Mouse (Mus musculus): Measurements from ENCODE around the gene Rad50. TPM values are rescaled to one million over a fixed set of nuclear protein-coding genes. Genes with fewer than 3 reads are reported as not detected.

The Rad50 gene
- polyA plus RNA-seq, 1 experiment from 2014 or later: 24.9 TPM

- no peak overlapping the region for H3K9ac ChIP-seq (replicated peaks; ENCODE audit: low read length)
- H3K27me3 ChIP-seq (ENCODE audit: insufficient read depth, low read length): peaks cover 4% of the 10 kb centered on the region; the same call in 1 of the 2 replicates
- H3K4me1 ChIP-seq (ENCODE audit: insufficient read depth, low read length): peaks cover 15% of the 10 kb centered on the region
- H3K4me3 ChIP-seq (ENCODE audit: low read length): peak overlapping the region; percentile 13; the same call in 1 of the 2 replicates
- ATAC-seq (ENCODE audit: low FRiP score, low TSS enrichment): no peak
- H3K36me3 ChIP-seq (ENCODE audit: insufficient read depth, low read length): no peaks in the 10 kb centered on the region
- H3K9me3 ChIP-seq (ENCODE audit: low read length): no peaks in the 10 kb centered on the region
- no peak overlapping the region for H3K27ac ChIP-seq (ENCODE audit: low read length)
- peak overlapping the region; percentile 31; the same call in 1 of the 2 replicates for H3K4me2 ChIP-seq (replicated peaks; ENCODE audit: low read depth, low read length)
- WGBS: 14% methylated on average over 21 of the region's 21 CpGs
Measured at GRCm38 (mm10) chr11:53637046-53637802, 69.9 kb downstream of the Rad50 start.

- peak overlapping the region; percentile 74 for H3K4me2 ChIP-seq (replicated peaks; ENCODE audit: low read depth, low read length)
- H3K4me1 ChIP-seq (ENCODE audit: insufficient read depth, low read length): peaks cover 15% of the 10 kb centered on the region
- H3K9me3 ChIP-seq (ENCODE audit: low read length): no peaks in the 10 kb centered on the region
- ATAC-seq (ENCODE audit: low FRiP score, low TSS enrichment): peak; percentile 57; the same call in 1 of the 2 replicates
- WGBS: 1% methylated on average over 37 of the region's 40 CpGs
- no peaks in the 10 kb centered on the region for H3K36me3 ChIP-seq (ENCODE audit: insufficient read depth, low read length)
- H3K9ac ChIP-seq (replicated peaks; ENCODE audit: low read length): peak overlapping the region; percentile 52
- H3K27me3 ChIP-seq (ENCODE audit: insufficient read depth, low read length): peaks cover 4% of the 10 kb centered on the region; the same call in 1 of the 2 replicates
- no peak overlapping the region for H3K27ac ChIP-seq (ENCODE audit: low read length)
- peak overlapping the region; percentile 43 for H3K4me3 ChIP-seq (ENCODE audit: low read length)
Measured at GRCm38 (mm10) chr11:53636183-53636646, 70.9 kb downstream of the Rad50 start.

DNA sequence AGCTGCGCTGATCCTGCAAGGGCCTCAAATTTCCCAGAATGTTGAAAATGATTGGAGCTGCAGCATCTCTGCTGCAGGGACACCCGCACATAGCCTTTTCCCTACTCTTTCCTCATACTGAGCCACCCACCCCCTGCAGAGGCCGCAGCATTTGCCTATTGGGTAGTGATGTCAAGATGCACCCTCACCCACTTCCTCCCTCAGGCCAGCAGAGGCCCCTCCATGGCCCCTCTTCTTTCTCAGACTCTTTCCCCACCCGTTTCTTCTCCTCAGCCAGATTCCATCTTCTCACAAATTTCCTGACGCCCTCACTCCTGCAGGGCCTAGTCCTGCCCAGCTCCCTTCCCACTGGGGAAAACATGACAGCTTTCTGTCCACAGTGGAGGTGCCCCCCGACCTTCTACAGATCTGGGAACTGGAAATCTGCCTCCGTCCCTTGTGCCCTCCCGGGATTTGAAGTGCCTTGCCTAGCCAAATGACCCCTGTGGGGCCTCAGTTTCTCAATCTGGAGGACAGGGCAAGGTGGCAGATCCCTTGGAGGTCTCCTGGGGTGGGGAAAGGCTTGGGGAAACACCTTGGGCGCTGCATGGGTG lies 71.4 kb downstream of the Rad50 start:
- H3K27ac ChIP-seq (ENCODE audit: low read length): no peak overlapping the region
- H3K4me3 ChIP-seq (ENCODE audit: low read length): peak overlapping the region; percentile 43
- peak; percentile 43; the same call in 1 of the 2 replicates for ATAC-seq (ENCODE audit: low FRiP score, low TSS enrichment)
- H3K27me3 ChIP-seq (ENCODE audit: insufficient read depth, low read length): peaks cover 4% of the 10 kb centered on the region; the same call in 1 of the 2 replicates
- H3K4me2 ChIP-seq (replicated peaks; ENCODE audit: low read depth, low read length): peak overlapping the region; percentile 74
- H3K36me3 ChIP-seq (ENCODE audit: insufficient read depth, low read length): no peaks in the 10 kb centered on the region
- H3K9ac ChIP-seq (replicated peaks; ENCODE audit: low read length): peak overlapping the region; percentile 52
- 46% methylated on average over 9 of the region's 9 CpGs for WGBS
- H3K4me1 ChIP-seq (ENCODE audit: insufficient read depth, low read length): peaks cover 15% of the 10 kb centered on the region
- no peaks in the 10 kb centered on the region for H3K9me3 ChIP-seq (ENCODE audit: low read length)

- H3K36me3 ChIP-seq (ENCODE audit: insufficient read depth, low read length): no peaks in the 10 kb centered on the region
- peaks cover 15% of the 10 kb centered on the region for H3K4me1 ChIP-seq (ENCODE audit: insufficient read depth, low read length)
- no peak within 1 kb of the TSS for H3K9ac ChIP-seq (replicated peaks; ENCODE audit: low read length)
- no peak within 1 kb of the TSS for H3K4me2 ChIP-seq (replicated peaks; ENCODE audit: low read depth, low read length)
- H3K27me3 ChIP-seq (ENCODE audit: insufficient read depth, low read length): peaks cover 4% of the 10 kb centered on the region; the same call in 1 of the 2 replicates
- no peak within 1 kb of the TSS for H3K27ac ChIP-seq (ENCODE audit: low read length)
- H3K9me3 ChIP-seq (ENCODE audit: low read length): no peaks in the 10 kb centered on the region
- 90% methylated on average over 8 of the region's 8 CpGs for WGBS
- ATAC-seq (ENCODE audit: low FRiP score, low TSS enrichment): no peak
- no peak within 1 kb of the TSS for H3K4me3 ChIP-seq (ENCODE audit: low read length)
Measured at GRCm38 (mm10) chr11:53634556-53634955, 72.6 kb downstream of the Rad50 start, which contains the start of gene Il13. TSS of gene Il13 (minus strand) at chr11:53634702.

DNA sequence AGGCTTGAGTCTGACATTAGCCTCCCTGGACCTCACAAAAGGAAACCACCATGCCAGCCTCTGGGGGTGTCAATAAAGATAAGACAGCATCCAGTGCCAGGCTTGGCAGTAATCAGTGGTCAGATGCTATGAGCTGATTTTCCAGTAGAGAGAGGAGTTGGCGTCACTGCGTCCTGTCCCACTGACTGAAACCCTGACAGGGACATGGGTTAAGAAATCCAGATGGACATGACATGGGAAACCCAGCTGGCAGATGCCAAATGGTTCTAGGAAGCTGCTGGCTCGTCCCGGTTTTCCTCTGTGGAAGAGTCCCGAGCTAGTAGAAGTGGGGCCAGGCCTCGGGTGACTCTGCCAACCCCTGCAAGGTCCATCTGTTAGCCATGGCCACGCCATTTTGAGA lies 73.5 kb downstream of the Rad50 start:
- Histone ChIP-seq H3K9me3 (ENCODE audit: low read length) (no peaks in the 10 kb centered on the region), H3K4me1 (ENCODE audit: insufficient read depth, low read length) (peaks cover 15% of the 10 kb centered on the region), H3K36me3 (ENCODE audit: insufficient read depth, low read length) (no peaks in the 10 kb centered on the region), H3K27me3 (ENCODE audit: insufficient read depth, low read length) (peaks cover 4% of the 10 kb centered on the region; the same call in 1 of the 2 replicates), H3K4me3 (ENCODE audit: low read length) (no peak overlapping the region), H3K9ac (replicated peaks; ENCODE audit: low read length) (no peak overlapping the region), H3K27ac (ENCODE audit: low read length) (no peak overlapping the region), H3K4me2 (replicated peaks; ENCODE audit: low read depth, low read length) (no peak overlapping the region)
- WGBS: 83% methylated on average over 7 of the region's 7 CpGs
- no peak for ATAC-seq (ENCODE audit: low FRiP score, low TSS enrichment)

DNA sequence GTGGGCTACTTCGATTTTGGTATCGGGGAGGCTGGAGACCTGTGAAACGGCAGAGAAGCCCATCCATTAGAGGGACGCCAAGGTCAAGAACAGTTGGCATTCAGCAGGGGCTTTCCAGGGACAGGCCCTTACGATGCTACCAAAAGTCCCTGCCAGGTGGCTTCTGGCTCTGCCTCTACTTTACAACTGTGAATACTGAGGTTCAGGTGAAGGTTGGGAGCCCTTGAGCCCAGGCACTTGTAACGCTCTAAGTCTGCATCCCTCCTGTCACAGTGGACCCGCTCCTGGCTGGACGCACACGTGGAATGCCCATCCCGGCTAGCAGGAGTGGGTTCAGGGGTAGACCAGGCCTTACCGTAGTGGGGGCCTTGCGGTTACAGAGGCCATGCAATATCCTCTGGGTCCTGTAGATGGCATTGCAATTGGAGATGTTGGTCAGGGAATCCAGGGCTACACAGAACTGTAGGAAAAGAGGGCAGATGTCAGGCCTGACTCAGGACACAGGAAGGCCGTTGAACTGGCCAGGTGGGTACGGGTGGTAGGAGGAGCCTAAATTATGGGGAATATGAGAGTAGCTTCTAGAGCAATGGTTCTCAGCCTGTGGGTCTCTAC lies 74.9 kb downstream of the Rad50 start:
- no peaks in the 10 kb centered on the region for H3K36me3 ChIP-seq (ENCODE audit: insufficient read depth, low read length)
- H3K9me3 ChIP-seq (ENCODE audit: low read length): no peaks in the 10 kb centered on the region
- no peak for ATAC-seq (ENCODE audit: low FRiP score, low TSS enrichment)
- H3K4me1 ChIP-seq (ENCODE audit: insufficient read depth, low read length): peaks cover 14% of the 10 kb centered on the region
- no peak overlapping the region for H3K27ac ChIP-seq (ENCODE audit: low read length)
- no peak overlapping the region for H3K9ac ChIP-seq (replicated peaks; ENCODE audit: low read length)
- no peak overlapping the region for H3K4me3 ChIP-seq (ENCODE audit: low read length)
- WGBS: 67% methylated on average over 14 of the region's 14 CpGs
- peaks cover 4% of the 10 kb centered on the region; the same call in 1 of the 2 replicates for H3K27me3 ChIP-seq (ENCODE audit: insufficient read depth, low read length)
- H3K4me2 ChIP-seq (replicated peaks; ENCODE audit: low read depth, low read length): no peak overlapping the region

DNA sequence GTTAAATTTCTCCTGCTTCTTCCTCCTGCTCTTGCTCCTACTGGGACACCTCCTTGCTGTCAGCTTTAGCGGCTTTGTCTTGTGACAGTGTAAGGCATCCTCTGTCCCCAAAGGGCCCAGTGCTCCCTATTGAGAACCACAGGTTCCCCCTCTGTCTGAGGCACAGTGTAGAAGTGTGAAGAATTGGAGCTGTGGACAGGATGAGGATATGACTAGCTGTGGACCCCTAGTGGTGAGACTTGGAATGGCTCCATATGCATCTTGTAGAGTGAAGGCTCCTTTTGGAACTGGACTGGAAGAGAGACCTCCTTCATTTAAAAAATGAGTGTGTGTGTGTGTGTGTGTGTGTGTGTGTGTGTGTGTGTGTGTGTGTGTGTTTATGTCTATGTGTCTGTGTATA lies 79.3 kb downstream of the Rad50 start:
- ATAC-seq (ENCODE audit: low FRiP score, low TSS enrichment): peak; percentile 69; the same call in 1 of the 2 replicates
- Histone ChIP-seq H3K4me2 (replicated peaks; ENCODE audit: low read depth, low read length) (no peak overlapping the region), H3K4me1 (ENCODE audit: insufficient read depth, low read length) (no peaks in the 10 kb centered on the region), H3K36me3 (ENCODE audit: insufficient read depth, low read length) (no peaks in the 10 kb centered on the region), H3K27me3 (ENCODE audit: insufficient read depth, low read length) (no peaks in the 10 kb centered on the region), H3K27ac (ENCODE audit: low read length) (no peak overlapping the region), H3K9ac (replicated peaks; ENCODE audit: low read length) (no peak overlapping the region), H3K9me3 (ENCODE audit: low read length) (no peaks in the 10 kb centered on the region), H3K4me3 (ENCODE audit: low read length) (no peak overlapping the region)
- WGBS: 15% methylated on average over 1 of the region's 1 CpGs

DNA sequence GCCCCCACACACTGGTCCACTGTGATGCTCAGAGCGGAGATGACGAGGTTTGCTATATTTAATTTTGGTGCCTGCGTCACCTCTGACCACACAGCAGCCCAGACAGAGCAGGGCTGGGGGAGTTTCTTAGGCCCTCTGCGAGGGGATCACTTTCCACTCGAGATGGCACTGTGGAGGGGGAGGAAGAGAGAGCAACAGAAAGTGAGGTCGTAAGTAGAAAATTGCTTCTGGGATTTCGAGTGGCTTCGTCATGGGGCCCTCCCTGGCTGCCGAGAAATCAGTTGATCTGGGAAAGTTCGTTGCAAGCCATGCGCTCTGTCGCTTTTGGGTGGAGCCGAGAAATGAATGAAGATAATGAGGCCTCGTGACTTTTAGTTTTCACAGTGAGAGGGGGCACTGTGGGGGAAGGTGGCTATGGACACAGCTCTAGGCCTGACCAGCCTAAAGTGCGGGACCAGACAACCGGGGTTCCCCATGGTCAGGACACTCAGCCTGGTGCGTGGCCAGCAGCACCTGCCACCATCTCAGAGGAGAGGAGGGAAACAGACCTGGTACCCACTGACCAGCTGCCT lies 80.2 kb downstream of the Rad50 start:
- H3K4me1 ChIP-seq (ENCODE audit: insufficient read depth, low read length): no peaks in the 10 kb centered on the region
- ATAC-seq (ENCODE audit: low FRiP score, low TSS enrichment): no peak
- 51% methylated on average over 17 of the region's 17 CpGs for WGBS
- H3K27me3 ChIP-seq (ENCODE audit: insufficient read depth, low read length): no peaks in the 10 kb centered on the region
- no peak overlapping the region for H3K9ac ChIP-seq (replicated peaks; ENCODE audit: low read length)
- H3K9me3 ChIP-seq (ENCODE audit: low read length): no peaks in the 10 kb centered on the region
- no peak overlapping the region for H3K4me2 ChIP-seq (replicated peaks; ENCODE audit: low read depth, low read length)
- no peak overlapping the region for H3K4me3 ChIP-seq (ENCODE audit: low read length)
- H3K36me3 ChIP-seq (ENCODE audit: insufficient read depth, low read length): no peaks in the 10 kb centered on the region
- H3K27ac ChIP-seq (ENCODE audit: low read length): no peak overlapping the region

DNA sequence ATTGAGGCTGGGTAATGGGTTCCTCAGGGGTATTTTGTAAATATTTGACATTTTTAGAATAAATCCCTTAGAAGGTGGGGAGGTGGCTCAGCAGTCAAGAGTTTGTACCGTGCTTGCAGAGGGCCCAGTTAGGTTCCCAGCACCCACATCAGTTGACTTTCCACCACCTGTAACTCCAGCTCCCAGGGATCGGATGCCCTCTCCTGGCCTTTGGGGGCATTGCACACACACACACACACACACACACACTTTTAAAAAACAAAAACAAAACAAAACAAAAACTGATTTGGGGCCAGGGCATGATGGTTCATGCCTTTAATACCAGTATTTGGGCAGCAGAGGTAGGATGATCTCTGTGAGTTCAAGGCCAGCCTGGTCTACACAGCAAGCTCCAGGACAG lies 83.0 kb downstream of the Rad50 start:
- no peak overlapping the region for H3K4me3 ChIP-seq (ENCODE audit: low read length)
- no peak overlapping the region for H3K27ac ChIP-seq (ENCODE audit: low read length)
- no peaks in the 10 kb centered on the region for H3K27me3 ChIP-seq (ENCODE audit: insufficient read depth, low read length)
- no peak for ATAC-seq (ENCODE audit: low FRiP score, low TSS enrichment)
- H3K36me3 ChIP-seq (ENCODE audit: insufficient read depth, low read length): no peaks in the 10 kb centered on the region
- no peak overlapping the region for H3K9ac ChIP-seq (replicated peaks; ENCODE audit: low read length)
- no peaks in the 10 kb centered on the region for H3K9me3 ChIP-seq (ENCODE audit: low read length)
- no peaks in the 10 kb centered on the region for H3K4me1 ChIP-seq (ENCODE audit: insufficient read depth, low read length)
- 96% methylated on average over 2 of the region's 2 CpGs for WGBS
- H3K4me2 ChIP-seq (replicated peaks; ENCODE audit: low read depth, low read length): no peak overlapping the region
